Mouse (Mus musculus) ovary, postnatal 36 days (tissue): ENCODE results near the gene Hnrnpa3.
"Not testable (repeated sequence)": the region's sequence is repeated elsewhere in the genome, so short reads cannot be mapped to it uniquely, and the experiment has no call there.

Source experiments
- DNase-seq: peaks from one replicate; pipeline ENCODE4 v3.0.0; 2022; ENCODE audit warnings: low spot score, mixed read lengths

The Hnrnpa3 gene

DNA sequence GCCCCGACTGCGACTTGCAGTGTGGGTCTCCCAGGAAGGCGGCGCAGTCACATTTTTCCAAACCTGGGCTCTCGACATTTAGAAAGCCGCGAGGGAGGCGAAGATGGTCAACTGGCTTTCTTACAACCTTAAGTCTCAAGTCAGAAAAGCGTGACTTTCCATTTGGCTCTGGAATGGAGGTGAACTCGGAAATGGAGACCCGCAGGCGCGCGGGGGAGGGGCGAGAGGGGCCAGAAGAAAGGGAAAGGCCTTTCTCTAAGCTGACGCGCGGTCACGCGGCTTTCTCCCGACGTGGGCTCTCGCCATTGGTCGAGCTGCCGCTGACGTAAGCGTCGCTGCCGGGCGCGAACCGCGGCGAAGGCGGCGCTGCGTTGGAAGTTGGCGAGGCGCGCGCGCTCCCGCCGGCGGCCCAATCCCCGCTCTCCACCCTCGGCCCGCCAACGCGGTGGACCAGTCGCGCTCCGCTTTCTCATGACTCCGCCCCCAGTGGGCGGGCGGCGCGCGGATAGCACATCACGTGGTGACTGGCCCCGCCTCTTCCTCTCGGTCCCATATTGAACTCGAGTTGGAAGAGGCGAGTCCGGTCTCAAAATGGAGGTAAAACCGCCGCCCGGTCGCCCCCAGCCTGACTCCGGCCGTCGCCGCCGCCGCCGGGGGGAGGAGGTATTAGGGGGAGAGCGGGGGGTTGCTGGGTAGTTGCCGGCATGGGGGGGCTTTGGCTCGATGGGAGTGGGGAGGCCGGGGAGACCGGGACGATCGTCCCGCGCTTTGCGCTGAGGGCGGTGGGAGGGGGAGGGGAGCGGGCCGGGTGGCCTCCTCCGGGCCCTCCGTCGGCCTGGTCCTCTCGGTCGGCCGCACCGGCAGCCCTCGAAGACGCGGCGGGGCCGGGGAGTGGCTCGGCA, at the start of gene Hnrnpa3:
Hnrnpa3 (plus strand) TSS at position 535 of the 902 bp plus-strand sequence.
- peak; percentile 99 for DNase-seq

DNA sequence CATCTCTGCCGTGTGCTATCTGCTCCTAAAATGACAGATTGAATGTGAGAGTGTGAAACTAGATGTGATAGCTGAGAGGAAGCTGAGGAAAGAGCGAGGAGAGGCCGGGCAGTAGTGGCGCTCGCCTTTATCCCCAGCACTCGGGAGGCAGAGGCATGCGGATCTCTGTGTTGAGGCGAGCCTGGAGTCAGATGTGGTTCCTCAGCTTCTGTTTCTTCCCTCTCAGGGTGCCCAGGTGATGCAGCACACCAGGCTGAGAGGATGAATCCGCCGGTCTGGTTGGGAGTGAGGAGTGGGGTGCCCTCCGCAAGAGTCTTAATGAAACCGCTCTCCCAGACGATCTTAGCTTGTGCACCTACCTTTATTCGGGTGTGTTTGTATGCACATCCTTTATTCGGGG, 49.1 kb upstream of the Hnrnpa3 start:
- no peak for DNase-seq

DNA sequence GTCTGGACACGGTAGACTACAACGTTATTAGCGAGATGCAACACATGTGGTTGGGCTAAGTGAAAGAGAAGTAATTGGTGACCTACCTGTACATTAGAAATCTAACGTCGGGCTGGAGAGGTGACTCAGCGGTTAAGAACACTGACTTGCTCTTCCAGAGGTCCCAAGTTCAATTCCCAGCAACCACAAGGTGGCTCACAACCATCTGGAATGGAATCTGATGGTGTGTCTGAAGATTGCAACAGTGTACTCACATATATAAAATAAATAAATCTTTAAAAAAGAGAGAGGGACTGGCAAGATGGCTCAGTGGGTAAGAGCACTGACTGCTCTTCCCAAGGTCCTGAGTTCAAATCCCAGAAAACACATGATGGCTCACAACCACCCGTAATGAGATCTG, 48.5 kb upstream of the Hnrnpa3 start:
- DNase-seq: not testable (repeated sequence)

DNA sequence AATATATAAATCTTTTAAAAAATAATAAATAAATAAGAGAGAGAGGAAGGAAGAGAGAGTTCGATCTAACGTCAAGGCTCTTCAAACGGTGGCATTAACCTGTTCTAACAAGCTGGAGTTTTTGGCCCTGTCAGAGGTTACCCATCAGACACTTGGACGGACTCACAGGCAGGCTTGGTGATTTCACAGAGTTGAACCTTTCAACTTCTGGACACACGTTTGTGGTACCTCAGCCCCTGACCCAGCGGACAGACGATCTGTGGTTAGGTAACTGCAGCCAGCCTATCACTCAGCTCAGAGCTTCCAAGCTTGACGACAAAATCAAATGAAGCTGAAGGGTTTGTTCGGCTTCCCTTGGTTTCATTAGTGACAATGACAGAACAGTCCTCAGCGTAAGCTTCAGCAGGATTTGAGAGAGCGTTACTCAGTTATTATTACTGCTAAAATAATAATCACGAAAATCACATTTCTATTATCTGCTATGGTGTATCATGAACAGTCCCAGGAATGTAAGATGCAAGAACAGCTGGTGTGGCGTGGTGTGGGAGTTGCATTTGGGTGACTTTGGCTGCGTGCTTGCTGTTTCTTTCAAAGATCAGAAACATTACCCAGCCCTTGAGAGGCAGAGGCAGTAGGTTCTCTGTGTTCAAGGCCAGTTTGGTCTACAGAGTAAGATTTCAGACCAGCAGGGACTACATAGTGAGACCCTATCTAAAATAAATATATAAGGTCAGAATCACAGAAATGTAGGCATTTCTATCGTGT, 47.8 kb upstream of the Hnrnpa3 start:
- DNase-seq: no peak

DNA sequence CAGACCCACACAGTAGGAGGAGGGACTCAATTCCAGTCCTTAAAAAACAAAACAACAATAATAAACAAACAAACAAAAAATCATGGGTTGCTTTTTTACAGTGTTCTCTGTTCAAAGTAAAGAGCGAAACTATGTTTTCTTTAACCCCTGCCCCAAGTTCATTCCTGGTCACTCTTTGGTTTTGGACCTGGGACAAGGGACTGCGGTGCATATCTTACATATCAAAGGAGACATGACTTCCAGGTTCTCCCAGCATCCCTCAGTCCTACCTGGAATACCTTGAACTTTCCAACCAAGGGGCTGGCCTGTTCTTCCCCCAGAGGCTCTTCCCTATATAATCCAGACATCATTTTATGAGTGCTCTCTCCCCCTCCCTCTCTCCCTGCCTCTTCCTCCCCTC, 47.1 kb upstream of the Hnrnpa3 start:
- DNase-seq: no peak

DNA sequence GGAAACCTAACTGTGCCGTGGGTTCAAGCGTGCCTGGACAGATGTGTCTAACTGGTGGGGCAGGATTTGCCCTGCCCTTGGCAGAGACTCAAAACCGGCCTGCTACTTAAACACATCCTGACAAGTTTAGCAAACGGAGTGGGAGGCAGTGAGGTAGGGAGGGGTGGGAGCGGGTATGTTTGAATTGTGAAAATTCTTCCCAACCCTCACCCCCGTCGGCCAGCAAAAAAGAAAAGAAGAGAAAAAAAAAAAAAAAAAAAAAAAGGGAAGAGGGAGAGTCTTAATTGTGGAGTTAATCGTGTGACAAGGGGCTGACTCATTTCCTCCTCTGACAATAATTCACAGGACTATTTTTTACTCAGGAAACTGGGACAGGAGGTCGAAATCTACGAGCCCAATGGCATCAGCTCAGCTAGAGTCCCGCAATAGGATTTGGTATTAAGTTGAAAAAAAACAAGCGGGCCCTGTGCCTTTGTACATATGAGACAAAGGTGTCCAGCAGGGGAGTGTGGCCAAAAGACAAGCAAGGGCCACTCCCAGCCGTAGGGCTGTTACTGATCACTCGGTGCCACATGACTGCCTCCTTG, 46.0 kb upstream of the Hnrnpa3 start:
- DNase-seq: peak; percentile 41

DNA sequence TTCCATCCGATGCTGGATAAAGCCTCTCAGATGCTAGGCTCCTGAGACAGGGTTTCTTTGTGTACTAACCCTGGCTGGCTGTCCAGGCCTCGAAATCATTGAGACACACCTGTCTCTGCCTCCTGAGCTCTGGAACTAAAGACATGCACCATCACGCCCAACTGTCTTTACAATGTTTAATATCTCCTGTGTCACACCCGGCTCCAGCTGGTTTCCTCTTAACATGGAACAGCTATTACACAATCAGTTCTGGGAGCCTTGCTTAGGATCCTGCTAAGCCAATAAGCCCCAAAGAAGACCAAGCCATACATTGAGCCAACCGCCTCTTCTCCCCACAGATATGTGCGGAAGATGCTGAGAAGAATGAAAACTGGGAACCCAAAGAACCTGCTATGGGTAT, 44.5 kb upstream of the Hnrnpa3 start:
- no peak for DNase-seq

DNA sequence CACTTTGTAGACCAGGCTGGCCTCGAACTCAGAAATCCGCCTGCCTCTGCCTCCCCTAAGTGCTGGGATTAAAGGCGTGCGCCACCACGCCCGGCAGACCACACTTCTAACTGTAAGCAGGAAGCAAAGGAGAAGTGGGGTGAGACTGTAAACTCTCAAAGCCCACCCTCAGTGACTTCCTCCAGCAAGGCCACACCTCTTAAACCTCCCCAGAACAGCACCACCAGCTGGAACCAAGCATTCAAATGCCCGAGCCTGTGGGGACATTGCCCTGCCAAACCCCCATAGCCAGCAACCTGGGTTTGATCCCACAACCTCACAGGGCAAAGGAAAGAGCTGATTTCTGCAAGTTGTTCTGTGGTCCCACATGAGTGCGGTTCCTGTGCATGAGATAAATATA, 42.1 kb upstream of the Hnrnpa3 start:
- no peak for DNase-seq

DNA sequence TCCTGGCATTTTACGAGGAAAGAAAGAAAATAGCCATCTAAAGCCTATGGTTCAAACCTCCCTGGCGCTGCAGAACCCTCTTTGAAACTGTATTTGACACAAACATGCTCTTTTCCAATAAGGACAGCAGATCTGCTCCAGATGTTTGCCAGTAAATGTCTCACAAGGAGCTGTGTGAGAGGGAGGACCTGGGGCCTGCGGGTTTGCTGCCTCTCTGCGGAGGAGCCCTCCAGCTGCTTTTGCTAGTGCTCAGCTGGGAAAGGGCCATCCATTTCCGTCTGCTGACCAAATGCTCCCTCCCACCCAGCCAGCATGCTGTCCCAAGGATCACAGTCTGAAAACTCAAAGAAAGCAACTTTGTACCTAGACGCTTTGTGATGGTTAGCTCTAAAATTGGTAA, 40.3 kb upstream of the Hnrnpa3 start:
- no peak for DNase-seq

DNA sequence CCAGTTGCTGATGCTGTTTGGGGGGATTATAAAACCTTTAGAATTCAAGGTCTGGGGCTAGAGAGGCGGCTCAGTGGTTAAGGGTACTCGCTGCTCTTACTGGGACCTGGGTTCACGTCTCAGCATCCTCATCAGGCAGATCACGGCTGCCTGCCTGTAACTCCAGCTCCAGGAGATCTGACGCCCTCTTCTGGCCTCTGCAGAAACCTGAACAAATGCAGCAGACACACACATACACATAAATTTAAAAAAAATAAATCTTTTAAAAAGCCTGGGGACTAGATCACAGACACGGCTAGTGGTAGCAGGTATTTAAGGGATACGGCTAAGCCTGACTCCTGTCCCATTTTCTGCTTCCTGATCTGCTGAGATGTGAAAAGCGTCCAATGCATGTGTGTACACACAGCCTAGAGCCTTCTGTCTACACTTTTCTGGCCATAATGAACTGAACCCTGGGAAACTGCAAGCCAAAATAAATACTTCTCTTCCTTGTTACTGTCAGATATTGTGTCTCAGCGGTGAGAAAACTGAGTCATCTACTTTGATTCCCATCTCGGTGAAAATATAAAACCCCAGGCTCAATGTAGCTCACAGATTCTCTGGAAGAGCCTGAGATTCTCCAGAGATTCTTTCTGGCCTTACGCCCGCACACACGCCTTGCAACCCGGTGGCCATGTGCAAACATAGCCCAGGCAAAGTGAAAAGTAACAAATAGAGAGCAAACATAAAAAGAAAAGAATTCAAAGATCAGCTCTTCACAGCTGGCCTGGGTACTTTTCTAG, 37.0 kb upstream of the Hnrnpa3 start:
- no peak for DNase-seq

DNA sequence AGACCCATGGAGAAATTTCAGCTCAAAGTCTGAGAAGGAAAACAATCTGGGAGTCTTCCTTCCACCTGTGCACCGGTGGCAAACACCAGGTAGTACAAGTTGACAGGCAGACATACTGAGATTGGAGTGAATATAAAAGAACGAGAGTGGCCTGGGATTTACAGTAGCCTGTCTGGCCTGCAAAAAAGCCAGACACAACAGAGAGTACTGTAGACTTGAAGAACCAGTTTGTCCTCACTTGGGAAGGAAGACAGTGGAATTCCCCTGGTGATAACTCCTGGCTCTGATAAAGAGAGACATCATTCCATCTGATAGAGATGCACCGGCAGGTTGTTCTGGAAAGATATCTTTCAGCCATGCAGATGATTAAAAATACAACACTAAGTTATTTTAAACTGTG, 34.0 kb upstream of the Hnrnpa3 start:
- DNase-seq: no peak

DNA sequence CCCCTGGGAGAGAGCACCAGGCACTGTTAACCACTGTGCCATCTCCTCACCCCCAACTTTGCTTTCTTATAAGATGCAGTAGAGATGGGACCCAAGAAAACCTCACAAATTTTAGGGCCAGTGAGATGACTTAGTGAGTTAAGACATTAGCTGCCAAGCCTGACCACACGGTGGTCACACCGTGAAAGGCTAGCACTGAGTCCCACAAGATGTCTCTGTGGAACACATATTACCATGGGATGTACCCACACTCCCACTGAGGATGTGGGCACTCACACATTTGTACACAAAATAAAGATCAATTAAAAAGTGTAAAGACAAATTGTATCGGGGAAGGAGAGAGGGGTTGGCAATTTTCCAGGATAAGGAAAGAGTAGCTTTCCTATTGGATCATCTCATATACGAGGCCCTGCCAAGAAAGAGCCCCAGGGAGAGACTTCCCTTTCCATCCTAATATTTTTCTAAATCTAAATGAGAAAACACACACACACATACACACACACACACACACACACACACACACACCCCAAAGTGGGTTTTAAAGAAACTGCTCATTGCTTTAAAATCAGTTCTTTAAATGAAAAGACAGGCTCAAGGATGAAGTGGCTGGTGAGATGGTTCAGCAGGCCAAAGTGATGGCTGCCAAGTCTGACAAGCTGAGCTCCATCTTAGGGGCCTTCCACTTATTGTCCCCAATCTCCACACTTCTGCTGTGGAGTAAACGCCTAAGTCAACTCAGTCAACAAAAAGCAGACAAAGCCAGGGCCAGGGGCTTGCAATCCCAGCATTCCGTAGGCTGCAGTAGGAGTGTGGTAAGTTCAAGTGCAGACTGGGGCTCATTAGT, 32.2 kb upstream of the Hnrnpa3 start:
- DNase-seq: no peak

DNA sequence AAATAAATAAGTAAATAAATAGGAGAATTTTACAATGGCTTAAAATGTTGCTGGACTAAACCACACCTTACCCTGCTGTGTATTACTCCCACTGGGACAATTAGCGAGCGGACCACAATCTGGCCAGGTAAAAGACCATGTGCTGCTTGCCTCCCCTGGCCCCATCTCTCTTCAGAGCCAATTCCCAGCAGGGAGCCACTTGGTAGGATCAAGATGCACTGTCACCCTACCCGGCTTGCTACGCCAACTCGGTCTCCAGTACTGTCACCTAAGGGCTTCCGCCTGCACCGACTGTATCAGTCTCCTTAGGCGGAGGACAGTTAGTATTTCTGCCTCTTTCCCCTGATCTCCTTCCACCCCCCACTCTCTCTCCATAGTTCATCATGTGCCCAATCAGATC, 30.6 kb upstream of the Hnrnpa3 start:
- DNase-seq: no peak

DNA sequence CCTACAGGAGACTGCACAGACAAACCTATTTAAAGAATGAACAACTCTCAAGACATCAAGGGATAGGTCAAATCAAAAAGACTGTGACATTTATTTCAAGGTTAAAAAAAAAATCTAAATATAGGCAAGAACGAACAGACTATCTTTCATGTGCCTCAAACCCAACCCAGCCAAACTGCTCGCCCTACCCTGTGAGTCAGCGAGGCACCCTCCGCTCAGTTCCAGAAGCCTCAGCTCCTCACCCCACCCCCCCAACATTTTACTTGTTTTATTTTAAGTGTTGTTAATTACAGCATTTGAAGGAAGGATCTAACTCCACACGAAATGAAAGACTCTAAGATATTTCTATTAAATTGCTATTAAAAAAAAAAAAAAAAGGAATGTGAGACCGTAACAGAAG, 27.6 kb upstream of the Hnrnpa3 start:
- no peak for DNase-seq

DNA sequence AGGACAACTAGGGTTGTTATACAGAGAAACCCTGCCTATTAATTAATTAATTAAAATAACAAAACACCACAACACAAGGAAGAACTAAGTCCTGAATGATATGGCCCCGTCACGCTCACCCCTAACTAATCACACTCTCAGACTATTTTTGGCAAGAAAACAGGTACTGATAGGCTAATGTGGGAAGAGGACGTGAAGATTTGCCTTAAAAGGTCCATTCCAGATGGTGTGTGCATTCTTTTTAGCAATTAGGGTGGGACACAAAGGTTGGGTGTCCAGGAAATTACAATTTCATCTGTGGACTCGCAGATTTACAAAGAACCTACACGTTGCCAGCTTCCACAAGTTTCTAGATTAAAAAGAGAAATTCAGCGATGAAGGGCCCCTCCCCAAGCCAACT, 27.0 kb upstream of the Hnrnpa3 start:
- DNase-seq: no peak

DNA sequence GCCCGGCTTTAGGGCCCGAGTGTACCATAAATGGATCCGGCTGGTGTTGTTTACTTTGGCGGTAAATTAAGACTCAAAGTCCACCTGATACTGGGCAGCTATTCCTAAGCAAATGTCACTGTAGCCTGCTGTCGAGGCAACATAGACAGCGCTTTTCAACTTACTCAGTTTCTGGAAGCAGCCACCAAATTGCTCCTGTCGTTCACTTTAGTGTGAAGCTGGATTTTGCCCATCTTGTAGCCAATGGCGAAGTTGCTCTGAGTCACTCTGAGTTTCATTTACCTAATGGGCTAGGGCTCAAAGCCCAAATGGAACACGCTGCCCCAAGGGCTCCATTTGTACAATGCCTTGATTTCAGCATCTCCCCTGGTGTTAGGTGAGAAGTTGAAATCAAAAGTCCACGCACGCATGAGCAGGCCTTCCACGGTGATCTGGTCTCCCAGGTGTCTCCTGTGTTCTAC, 26.3 kb upstream of the Hnrnpa3 start:
- DNase-seq: no peak

DNA sequence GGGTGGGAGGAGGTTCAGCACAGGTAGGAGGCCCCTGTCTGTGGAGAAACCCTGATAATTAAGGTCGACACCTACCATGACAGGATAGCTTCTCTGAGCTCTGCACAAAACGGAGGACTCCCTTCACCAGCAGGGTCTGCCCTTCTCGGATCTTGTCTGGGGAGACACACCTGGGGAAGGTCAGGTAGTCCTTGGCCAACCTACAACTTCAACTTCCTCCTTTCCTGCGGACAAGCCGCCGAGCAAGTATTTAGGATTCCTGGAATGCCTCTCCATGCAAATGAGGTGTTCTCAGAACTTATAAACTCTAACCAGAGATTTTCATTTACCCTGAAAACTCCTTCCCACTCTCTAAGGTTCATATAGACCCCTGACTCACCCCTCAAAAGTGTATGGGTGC, 25.7 kb upstream of the Hnrnpa3 start:
- DNase-seq: no peak

DNA sequence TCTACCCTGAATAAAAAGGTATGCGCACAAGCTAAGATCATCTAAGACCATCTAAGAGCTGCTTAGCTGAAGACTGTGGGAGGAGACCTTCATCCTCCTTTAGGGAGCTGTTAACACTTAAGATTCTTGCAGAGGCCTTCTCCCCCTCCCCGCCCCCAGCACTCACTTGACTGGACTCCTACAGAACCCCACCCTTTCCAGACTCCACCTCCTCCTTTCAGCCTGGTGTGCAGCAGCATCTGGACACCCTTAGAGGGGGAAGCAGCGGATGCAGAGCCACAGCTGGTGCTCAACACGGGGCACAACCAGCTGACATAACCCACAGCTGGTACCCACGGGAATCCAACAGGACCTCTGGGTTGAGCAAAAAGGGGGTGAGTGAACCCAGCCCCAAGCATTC, 25.3 kb upstream of the Hnrnpa3 start:
- DNase-seq: no peak

DNA sequence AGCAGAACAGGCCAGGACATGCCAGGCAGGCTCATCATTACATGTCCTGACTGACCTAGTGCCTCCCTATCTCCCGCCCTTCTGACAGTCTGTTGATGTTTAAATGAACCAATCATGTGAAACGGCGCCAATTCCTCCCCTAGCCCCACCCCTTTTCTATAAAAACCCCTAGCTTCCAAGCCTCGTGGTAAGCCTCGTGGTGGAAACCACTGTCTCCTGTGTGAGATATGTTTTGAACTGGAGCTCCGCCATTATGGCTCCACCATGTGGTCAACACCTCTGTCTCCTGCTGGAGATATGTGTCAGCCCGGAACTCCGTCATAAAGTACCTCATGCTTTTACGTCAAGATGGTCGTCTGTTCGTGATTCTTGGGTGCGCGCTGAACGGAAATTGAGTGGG, 24.6 kb upstream of the Hnrnpa3 start:
- not testable (repeated sequence) for DNase-seq

DNA sequence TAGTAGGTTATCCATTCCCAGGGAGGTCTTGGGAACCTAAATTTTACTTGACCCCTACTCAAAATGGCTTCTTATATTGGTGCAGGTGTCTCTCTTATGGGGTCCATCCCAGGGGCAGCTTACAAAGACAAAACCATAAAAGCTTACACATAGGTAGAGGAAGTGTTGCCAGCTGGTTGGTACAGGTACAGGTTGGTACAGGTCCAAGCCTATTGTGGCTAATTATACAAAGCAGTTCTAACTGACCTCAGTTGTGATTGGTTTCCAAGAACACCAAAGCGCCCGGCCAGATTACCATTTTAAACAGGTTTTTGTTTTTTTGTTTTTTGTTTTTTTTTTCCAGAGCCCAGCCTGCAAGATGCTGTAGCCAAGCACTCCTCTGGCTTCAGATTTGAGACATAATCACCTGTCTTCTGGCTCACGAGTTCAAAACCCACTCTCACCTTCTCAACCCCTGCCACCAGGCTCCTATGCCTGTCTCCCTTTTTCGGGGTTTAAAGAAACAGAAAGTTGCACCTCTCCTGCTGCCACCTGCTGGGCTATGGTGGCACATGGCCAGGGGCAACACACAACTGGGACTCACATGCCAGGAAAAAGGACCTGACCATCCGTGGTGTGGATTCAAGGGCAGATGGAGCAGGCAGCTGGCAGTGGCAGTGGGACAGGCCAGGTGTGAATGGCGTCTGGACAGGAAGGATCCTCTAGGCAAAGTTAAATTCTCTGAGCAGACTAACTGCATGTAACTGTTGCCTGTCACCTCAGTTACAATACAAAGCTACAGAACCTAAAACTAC, 22.6 kb upstream of the Hnrnpa3 start:
- peak; percentile 36 for DNase-seq

DNA sequence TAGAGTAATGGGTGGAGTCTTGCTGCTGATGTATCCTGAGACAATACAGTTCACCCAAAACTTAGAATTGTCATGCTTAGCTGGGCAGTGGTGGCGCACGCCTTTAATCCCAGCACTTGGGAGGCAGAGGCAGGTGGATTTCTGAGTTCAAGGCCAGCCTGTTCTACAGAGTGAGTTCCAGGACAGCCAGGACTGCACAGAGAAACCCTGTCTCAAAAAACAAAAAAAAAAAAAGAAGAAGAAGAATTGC, 22.1 kb upstream of the Hnrnpa3 start:
- not testable (repeated sequence) for DNase-seq
